15 mouse cellular contexts compared by ENCODE assay signal in the genomic region with DNA sequence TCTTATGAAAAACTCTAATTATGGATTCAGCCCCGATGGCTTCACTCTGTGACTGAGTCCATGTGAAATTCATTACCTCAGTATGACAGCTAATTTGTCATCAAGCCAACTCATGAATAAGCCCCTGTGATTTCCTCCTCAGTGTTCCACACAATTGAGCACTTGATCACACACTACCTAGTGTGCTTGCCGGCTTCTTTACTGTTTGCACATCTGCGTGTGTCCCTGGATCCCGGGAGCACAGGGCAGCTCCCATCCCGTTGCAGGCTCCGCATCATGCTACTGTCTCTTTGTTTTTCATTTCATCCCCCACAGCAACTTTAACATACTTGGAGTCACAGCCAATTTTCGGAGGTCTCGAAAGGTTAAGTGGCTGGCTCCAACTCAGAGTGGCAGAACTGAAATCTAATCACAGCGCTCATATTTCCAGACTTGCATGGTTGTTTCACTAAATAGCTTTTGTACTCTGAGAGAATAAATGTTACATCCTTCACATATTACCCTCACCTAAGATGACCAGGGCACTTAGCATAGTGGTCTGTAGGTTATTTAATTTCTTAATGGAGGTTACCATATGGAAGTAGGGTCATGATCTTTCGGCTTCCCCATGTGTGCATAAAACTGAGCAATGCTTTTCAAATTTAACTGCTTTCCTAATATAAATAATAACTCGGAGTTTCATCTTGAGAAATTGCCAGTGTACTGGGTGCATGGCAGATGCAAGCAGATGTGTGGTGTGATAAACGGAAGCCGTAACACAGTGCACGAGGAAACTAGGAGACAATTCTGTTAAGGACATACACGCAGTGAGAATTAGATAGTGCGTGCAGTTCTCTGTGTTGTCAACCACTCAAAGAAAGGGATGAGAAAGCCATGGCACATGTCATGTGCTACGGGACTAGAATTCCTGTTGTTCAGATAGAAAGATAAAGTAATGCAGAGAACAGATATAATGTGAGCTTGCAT.
DNase-seq lines count a peak whose midpoint lies in the region; ATAC-seq and TF ChIP-seq lines count a peak whose summit lies in the region.
"Had no signal": no experiment of that assay in that cellular context is flagged by ENCODE, and none has a peak within 500 bp of the region (broad histone marks: within the 10 kb centered on the region; RNA-seq: fewer than 3 reads in every experiment).

No protein-coding gene starts in this region.

- no peak overlapping the region for H3K27ac ChIP-seq in kidney, postnatal 0 days
- H3K27ac ChIP-seq: liver, embryonic 14.5 days; stomach, embryonic 15.5 days had no signal

- H3K36me3 ChIP-seq in kidney, postnatal 0 days (ENCODE audit: insufficient read depth, low read length), result no peaks in the 10 kb centered on the region
- H3K36me3 ChIP-seq: stomach, embryonic 15.5 days had no signal

- no peaks in the 10 kb centered on the region for H3K9me3 ChIP-seq in kidney, postnatal 0 days (replicated peaks; ENCODE audit: low read length)
- H3K9me3 ChIP-seq: stomach, embryonic 15.5 days had no signal

- TF ChIP-seq CTCF in kidney, postnatal 0 days (IDR thresholded peaks at IDR 0.05; ENCODE audit: low read depth), result no peak

- 0 out of 2 replicates have a peak, but pooled peaks have one; percentile 5 for ATAC-seq in kidney, postnatal 0 days (replicated peaks; ENCODE audit: low FRiP score, low read depth)
- ATAC-seq: Patski had no signal

- no peak overlapping the region for H3K4me3 ChIP-seq in kidney, postnatal 0 days (replicated peaks; ENCODE audit: low read depth, low read length)
- H3K4me3 ChIP-seq: stomach, embryonic 15.5 days had no signal

- H3K4me2 ChIP-seq in kidney, postnatal 0 days (ENCODE audit: low read length), result no peak overlapping the region
- H3K4me2 ChIP-seq: stomach, embryonic 15.5 days had no signal

- 42% methylated on average over 17 of the region's 17 CpGs for WGBS in kidney, postnatal 0 days

- no peak overlapping the region for H3K9ac ChIP-seq in kidney, postnatal 0 days (ENCODE audit: low read depth, low read length)
- H3K9ac ChIP-seq: liver, embryonic 14.5 days; stomach, embryonic 15.5 days had no signal

- DNase-seq in kidney, postnatal 0 days (ENCODE audit: low spot score), result peak; percentile 56
- no peak for DNase-seq in kidney, postnatal 36 days
- peak; percentile 61 for DNase-seq in embryo, embryonic 10.5 days (ENCODE audit: low spot score)
- DNase-seq in forelimb bud, embryonic 11.5 days (ENCODE audit: low read depth, low spot score), result peak; percentile 11
- DNase-seq in mesoderm, embryonic 11.5 days (ENCODE audit: low read depth, low spot score), result peak; percentile 44
- no peak for DNase-seq in frontal cortex, postnatal 36 days (ENCODE audit: low spot score in 2 of 2)
- DNase-seq in left cerebral cortex, postnatal 14 days (ENCODE audit: low spot score in 2 of 2), result no peak
- no peak for DNase-seq in left cerebral cortex, postnatal 4 days
- DNase-seq: adrenal gland, adult 2 months; heart, postnatal 4 days; lung, postnatal 36 days; right cerebral cortex, postnatal 4 days had no signal

- intact Hi-C loops in left cerebral cortex, postnatal 14 days (cut with DNase I), result no loop called here
- intact Hi-C loops in left cerebral cortex, postnatal 4 days (cut with DNase I), result loop anchor here (2.0 kb wide), 1 partner anchor 61 kb away; no protein-coding TSS in a partner anchor

- no peaks in the 10 kb centered on the region for H3K4me1 ChIP-seq in kidney, postnatal 0 days (replicated peaks; ENCODE audit: insufficient read depth, low read length)
- H3K4me1 ChIP-seq: stomach, embryonic 15.5 days had no signal

- H3K27me3 ChIP-seq in kidney, postnatal 0 days (ENCODE audit: insufficient read depth, low read length), result no peaks in the 10 kb centered on the region
- H3K27me3 ChIP-seq: Patski; stomach, embryonic 15.5 days had no signal

Comparison
In these comparisons a context has a peak if more than half of its experiments do, and no peak if none do; other contexts are left out.
1. DNase-seq: peak in kidney, postnatal 0 days (single experiment), embryo, embryonic 10.5 days (single experiment), forelimb bud, embryonic 11.5 days (single experiment) and mesoderm, embryonic 11.5 days (single experiment); none in kidney, postnatal 36 days (0 of 2), frontal cortex, postnatal 36 days (0 of 2), left cerebral cortex, postnatal 14 days (0 of 2) and left cerebral cortex, postnatal 4 days (single experiment).